Comparison of ENCODE assay signal across 8 mouse cellular contexts in the genomic region with DNA sequence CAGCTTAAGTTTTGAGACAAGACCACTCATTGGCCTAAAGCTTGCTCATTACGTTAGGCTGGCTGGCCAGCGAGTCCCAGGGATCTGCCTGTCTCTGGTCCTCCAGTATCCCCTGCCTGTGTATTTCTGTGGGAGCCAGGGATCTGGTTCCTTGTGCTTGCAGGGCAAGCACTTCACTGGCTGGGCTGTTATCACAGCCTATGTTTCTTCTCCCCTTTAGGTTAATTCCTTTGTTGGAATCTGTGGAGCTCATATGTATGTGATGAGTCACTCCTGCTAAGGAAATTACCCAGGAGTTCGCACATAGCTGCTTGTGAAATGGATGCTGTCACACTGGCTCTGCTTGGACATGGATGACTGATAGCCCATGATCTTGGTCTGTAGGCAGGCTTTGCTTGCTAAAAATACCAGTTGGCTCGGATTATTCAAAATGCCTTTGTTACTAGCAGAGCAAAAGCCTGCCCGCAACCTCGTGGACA.
A peak's percentile ranks its signal among the peaks of the same experiment; 100 is the strongest.
DNase-seq lines count a peak whose midpoint lies in the region; ATAC-seq and TF ChIP-seq lines count a peak whose summit lies in the region.

No protein-coding gene starts in this region.

- H3K4me3 ChIP-seq in forebrain, postnatal 0 days (ENCODE audit: low read depth, low read length) = no peak overlapping the region
- no peak overlapping the region for H3K4me3 ChIP-seq in forebrain, embryonic 13.5 days
- H3K4me3 ChIP-seq in C2C12 (ENCODE audit: insufficient read depth, poor library complexity, severe bottlenecking) = no peak overlapping the region
- H3K4me3 ChIP-seq in heart, embryonic 10.5 days = no peak overlapping the region
- no peak overlapping the region for H3K4me3 ChIP-seq in midbrain, embryonic 11.5 days (ENCODE audit: low read depth, low read length)

- no peaks in the 10 kb centered on the region for H3K79me2 ChIP-seq in C2C12 (ENCODE audit: control insufficient read depth, insufficient read depth)

- H3ac ChIP-seq in C2C12 (ENCODE audit: control insufficient read depth, insufficient read length, low read depth) = no peak overlapping the region

- ATAC-seq in forebrain, postnatal 0 days = peak; percentile 60
- ATAC-seq in forebrain, embryonic 13.5 days = no peak
- ATAC-seq in midbrain, embryonic 11.5 days (ENCODE audit: low FRiP score) = 0 out of 2 replicates have a peak, but pooled peaks have one; percentile 42

- no peaks in the 10 kb centered on the region for H3K9me3 ChIP-seq in forebrain, postnatal 0 days (ENCODE audit: low read length)
- H3K9me3 ChIP-seq in forebrain, embryonic 13.5 days (replicated peaks) = no peaks in the 10 kb centered on the region
- no peaks in the 10 kb centered on the region for H3K9me3 ChIP-seq in heart, embryonic 10.5 days
- H3K9me3 ChIP-seq in midbrain, embryonic 11.5 days (ENCODE audit: control insufficient read depth, low read length) = no peaks in the 10 kb centered on the region

- H3K27ac ChIP-seq in forebrain, postnatal 0 days (ENCODE audit: low read depth, low read length) = peak overlapping the region; percentile 30; the same call in 1 of the 2 replicates
- no peak overlapping the region for H3K27ac ChIP-seq in forebrain, embryonic 13.5 days
- peak overlapping the region; percentile 69 for H3K27ac ChIP-seq in heart, embryonic 10.5 days
- no peak overlapping the region for H3K27ac ChIP-seq in midbrain, embryonic 11.5 days (ENCODE audit: low read depth, low read length)

- H3K27me3 ChIP-seq in forebrain, postnatal 0 days (ENCODE audit: insufficient read depth, low read length) = no peaks in the 10 kb centered on the region
- H3K27me3 ChIP-seq in forebrain, embryonic 13.5 days = no peaks in the 10 kb centered on the region
- H3K27me3 ChIP-seq in C2C12 (ENCODE audit: control insufficient read depth, insufficient read depth, insufficient read length) = no peaks in the 10 kb centered on the region
- no peaks in the 10 kb centered on the region for H3K27me3 ChIP-seq in heart, embryonic 10.5 days (ENCODE audit: insufficient read depth, poor library complexity, severe bottlenecking)
- no peaks in the 10 kb centered on the region for H3K27me3 ChIP-seq in midbrain, embryonic 11.5 days (ENCODE audit: control insufficient read depth, insufficient read depth, low read length)

- no peak overlapping the region for H3K4me2 ChIP-seq in forebrain, postnatal 0 days (ENCODE audit: low read depth)
- no peak overlapping the region for H3K4me2 ChIP-seq in forebrain, embryonic 13.5 days
- H3K4me2 ChIP-seq in midbrain, embryonic 11.5 days = no peak overlapping the region

- 45% methylated on average over 6 of the region's 6 CpGs for WGBS in forebrain, postnatal 0 days
- WGBS in forebrain, embryonic 13.5 days = 54% methylated on average over 6 of the region's 6 CpGs
- WGBS in heart, embryonic 10.5 days = 36% methylated on average over 6 of the region's 6 CpGs
- 56% methylated on average over 6 of the region's 6 CpGs for WGBS in midbrain, embryonic 11.5 days

- no peaks in the 10 kb centered on the region for H3K36me3 ChIP-seq in forebrain, postnatal 0 days (ENCODE audit: insufficient read depth)
- no peaks in the 10 kb centered on the region for H3K36me3 ChIP-seq in forebrain, embryonic 13.5 days (ENCODE audit: poor library complexity, severe bottlenecking)
- no peaks in the 10 kb centered on the region for H3K36me3 ChIP-seq in C2C12 (ENCODE audit: control insufficient read depth, insufficient read depth)
- H3K36me3 ChIP-seq in heart, embryonic 10.5 days = no peaks in the 10 kb centered on the region
- no peaks in the 10 kb centered on the region for H3K36me3 ChIP-seq in midbrain, embryonic 11.5 days (ENCODE audit: control insufficient read depth, insufficient read depth, low read length)

- intact Hi-C loops in left cerebral cortex, postnatal 4 days (cut with DNase I) = no loop called here

- H3K4me1 ChIP-seq in forebrain, postnatal 0 days (ENCODE audit: insufficient read depth) = 0 out of 2 replicates have a peak, but pooled peaks cover 11% of the 10 kb centered on the region
- peaks cover 16% of the 10 kb centered on the region for H3K4me1 ChIP-seq in forebrain, embryonic 13.5 days
- peaks cover 11% of the 10 kb centered on the region; the same call in 1 of the 2 replicates for H3K4me1 ChIP-seq in heart, embryonic 10.5 days
- no peaks in the 10 kb centered on the region; the same call in 1 of the 2 replicates for H3K4me1 ChIP-seq in midbrain, embryonic 11.5 days (ENCODE audit: control insufficient read depth, insufficient read depth, low read length)

- DNase-seq in forebrain, postnatal 0 days = no peak
- DNase-seq in heart, embryonic 10.5 days (ENCODE audit: low spot score) = peak; percentile 76
- no peak for DNase-seq in midbrain, embryonic 11.5 days (ENCODE audit: low spot score, missing footprints)
- DNase-seq in left cerebral cortex, postnatal 4 days = no peak
- DNase-seq in ovary, postnatal 36 days (ENCODE audit: low spot score) = no peak
- DNase-seq in frontal cortex, postnatal 36 days (ENCODE audit: low spot score in 2 of 2) = no peak

- H3K9ac ChIP-seq in forebrain, postnatal 0 days = no peak overlapping the region
- H3K9ac ChIP-seq in forebrain, embryonic 13.5 days = no peak overlapping the region
- no peak overlapping the region for H3K9ac ChIP-seq in midbrain, embryonic 11.5 days (ENCODE audit: low read length)

- TF ChIP-seq CTCF in forebrain, postnatal 0 days (IDR thresholded peaks at IDR 0.05; ENCODE audit: low read depth) = no peak
- TF ChIP-seq CTCF in C2C12 (IDR thresholded peaks at IDR 0.05; ENCODE audit: control insufficient read depth, insufficient read depth, insufficient read length) = no peak

- no peaks in the 10 kb centered on the region for H3K79me3 ChIP-seq in C2C12 (ENCODE audit: low read depth)

TF ChIP-seq in C2C12, 6 proteins besides CTCF, POLR2A, EP300 and RAD21:
- TF ChIP-seq FOSL1 (IDR thresholded peaks at IDR 0.05; ENCODE audit: insufficient read depth, low read length, poor library complexity, severe bottlenecking) (peak; percentile 38), MYOD1 (IDR thresholded peaks at IDR 0.05; ENCODE audit: control insufficient read depth, insufficient read length, low read depth) (no peak)

Comparison
In these comparisons a context has a peak if more than half of its experiments do, and no peak if none do; other contexts are left out.
1. H3K27ac ChIP-seq: peak in forebrain, postnatal 0 days (single experiment) and heart, embryonic 10.5 days (single experiment); none in forebrain, embryonic 13.5 days (single experiment) and midbrain, embryonic 11.5 days (single experiment).